ENCODE assay signal across 23 mouse cellular contexts in the genomic region with DNA sequence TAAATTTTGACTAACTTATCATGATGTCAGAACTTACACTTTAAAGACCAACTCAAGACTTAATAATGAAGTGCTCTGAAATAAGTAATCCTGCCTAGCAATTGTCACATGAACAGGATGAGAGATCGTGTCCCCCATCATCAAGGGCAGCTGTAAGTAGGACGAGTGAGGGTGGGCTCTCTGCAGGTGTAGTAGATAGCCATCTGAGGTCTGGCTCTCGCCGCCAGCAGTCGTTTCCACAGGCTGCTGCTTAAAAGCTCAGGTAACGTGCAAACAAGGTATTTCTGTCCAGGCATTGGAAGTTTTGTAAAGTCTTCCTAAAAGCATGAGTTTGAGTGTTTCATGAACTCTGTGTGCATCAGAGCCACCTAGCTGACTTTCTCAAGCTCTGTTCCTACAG.
"Had no signal": no experiment of that assay in that cellular context is flagged by ENCODE, and none has a peak within 500 bp of the region (broad histone marks: within the 10 kb centered on the region; RNA-seq: fewer than 3 reads in every experiment).

No protein-coding gene starts in this region.

- H3K27me3 ChIP-seq: heart, embryonic 13.5 days; heart, embryonic 15.5 days; hindbrain, embryonic 13.5 days; hindbrain, embryonic 15.5 days; kidney, embryonic 15.5 days; limb, embryonic 13.5 days; limb, embryonic 15.5 days had no signal

- ATAC-seq: forebrain, embryonic 16.5 days; hindbrain, postnatal 0 days; intestine, embryonic 16.5 days had no signal

- H3K9ac ChIP-seq: heart, embryonic 13.5 days; heart, embryonic 15.5 days; hindbrain, embryonic 13.5 days; hindbrain, embryonic 15.5 days; kidney, embryonic 15.5 days; limb, embryonic 13.5 days; limb, embryonic 15.5 days had no signal

- H3K27ac ChIP-seq: gastrocnemius, adult 2 months; heart, adult 2 months; heart, embryonic 13.5 days; heart, embryonic 15.5 days; hindbrain, embryonic 13.5 days; hindbrain, embryonic 15.5 days; hindbrain, postnatal 0 days; kidney, embryonic 15.5 days; kidney, postnatal 0 days; layer of hippocampus, adult 2 months; limb, embryonic 13.5 days; limb, embryonic 15.5 days had no signal

- H3K4me2 ChIP-seq: heart, embryonic 11.5 days; heart, embryonic 13.5 days; heart, embryonic 15.5 days; hindbrain, embryonic 13.5 days; hindbrain, embryonic 15.5 days; kidney, embryonic 15.5 days; limb, embryonic 13.5 days; limb, embryonic 15.5 days had no signal

- H3K9me3 ChIP-seq: heart, embryonic 13.5 days; heart, embryonic 15.5 days; hindbrain, embryonic 13.5 days; hindbrain, embryonic 15.5 days; kidney, embryonic 15.5 days; limb, embryonic 13.5 days; limb, embryonic 15.5 days had no signal

- DNase-seq: gastrocnemius, adult 2 months; gastrocnemius, postnatal 10 days; gastrocnemius, postnatal 25 days; heart, adult 2 months; kidney, adult 11 months; kidney, adult 2 months; kidney, adult 9 months; kidney, postnatal 14 days; kidney, postnatal 4 days; left cerebral cortex, postnatal 4 days had no signal

- H3K4me3 ChIP-seq: gastrocnemius, adult 2 months; heart, adult 2 months; heart, embryonic 13.5 days; heart, embryonic 15.5 days; hindbrain, embryonic 13.5 days; hindbrain, embryonic 15.5 days; kidney, embryonic 15.5 days; layer of hippocampus, adult 2 months; limb, embryonic 13.5 days; limb, embryonic 15.5 days had no signal

- H3K4me1 ChIP-seq: heart, embryonic 13.5 days; heart, embryonic 15.5 days; hindbrain, embryonic 13.5 days; hindbrain, embryonic 15.5 days; kidney, embryonic 15.5 days; limb, embryonic 13.5 days; limb, embryonic 15.5 days had no signal
